Mouse (Mus musculus) frontal cortex, postnatal 25 days (tissue): ENCODE measurements around the gene Cyp2b23.
"Not testable (repeated sequence)": the region's sequence is repeated elsewhere in the genome, so short reads cannot be mapped to it uniquely, and the experiment has no call there.

Source experiments
- DNase-seq, 2 experiments: peaks; one replicate each; pipeline ENCODE4 v3.0.0; 2022; ENCODE audit warnings: low spot score in 2 of 2

Cyp2b23 gene

GRCm38 (mm10) chr7:26686337-26686736 is at the start of gene Cyp2b23:
Gene Cyp2b23, minus strand, starts transcription at chr7:26686437.
- no peak for DNase-seq

GRCm38 (mm10) chr7:26711061-26711460 is 24.8 kb upstream of the Cyp2b23 start:
- DNase-seq = no peak

GRCm38 (mm10) chr7:26707061-26707460 is 20.8 kb upstream of the Cyp2b23 start:
- no peak for DNase-seq

GRCm38 (mm10) chr7:26706191-26706590 is 20.0 kb upstream of the Cyp2b23 start:
- not testable (repeated sequence) for DNase-seq

- no peak for DNase-seq
Measured at GRCm38 (mm10) chr7:26700151-26700550, 13.9 kb upstream of the Cyp2b23 start.

- DNase-seq = no peak
Measured at GRCm38 (mm10) chr7:26685713-26686112, 524 bp downstream of the Cyp2b23 start.

GRCm38 (mm10) chr7:26667466-26667865 is 18.8 kb downstream of the Cyp2b23 start:
- not testable (repeated sequence) for DNase-seq

- DNase-seq = no peak
Measured at GRCm38 (mm10) chr7:26666011-26666410, 20.2 kb downstream of the Cyp2b23 start.

- not testable (repeated sequence) for DNase-seq
Measured at GRCm38 (mm10) chr7:26618364-26618763, 67.9 kb downstream of the Cyp2b23 start, which contains the start of gene Vmn1r185. Gene Vmn1r185, minus strand, starts transcription at chr7:26618464.
